Mouse (Mus musculus): Measurements from ENCODE around the gene H2-K1.

- TF ChIP-seq CTCF (IDR thresholded peaks at IDR 0.05; ENCODE audit: control insufficient read depth, insufficient read depth, insufficient replicate concordance, low read depth, low read length) (no peak), POLR2A (IDR thresholded peaks at IDR 0.05; ENCODE audit: control insufficient read depth, low read depth, low read length) (no peak)
Observed at GRCm38 (mm10) chr17:34047404-34048050, 47.4 kb upstream of the H2-K1 start.
